Mouse (Mus musculus) ES-CJ7 (cell line): ENCODE results near the gene Lrcol1.

Source experiments
- DNase-seq: peaks from one replicate; pipeline ENCODE4 v3.0.0; 2011; ENCODE audit warnings: low read depth, low spot score

Gene Lrcol1

DNA sequence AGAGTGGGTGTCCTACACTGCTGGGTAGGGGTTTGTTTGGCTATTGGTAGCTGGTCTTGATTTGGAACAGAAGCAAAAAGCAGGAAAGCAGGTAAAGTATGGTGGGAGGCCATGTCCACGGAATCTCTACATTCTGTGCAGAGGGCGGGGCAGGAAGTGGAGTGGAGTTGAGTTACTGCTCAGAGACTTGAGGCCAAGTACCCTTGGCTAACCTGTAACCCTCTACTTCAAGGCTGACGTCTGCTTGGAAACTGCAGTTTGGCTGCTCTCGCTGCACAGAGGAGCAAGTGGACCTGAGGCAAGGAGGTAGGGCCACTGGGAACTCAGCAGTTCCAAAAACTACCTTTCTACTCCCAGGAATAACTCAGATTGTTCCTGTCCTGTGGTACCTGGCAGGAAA is at the start of gene Lrcol1:
Gene Lrcol1 (plus strand): TSS at position 207 of the 400 bp plus-strand sequence.
- peak; percentile 27 for DNase-seq

DNA sequence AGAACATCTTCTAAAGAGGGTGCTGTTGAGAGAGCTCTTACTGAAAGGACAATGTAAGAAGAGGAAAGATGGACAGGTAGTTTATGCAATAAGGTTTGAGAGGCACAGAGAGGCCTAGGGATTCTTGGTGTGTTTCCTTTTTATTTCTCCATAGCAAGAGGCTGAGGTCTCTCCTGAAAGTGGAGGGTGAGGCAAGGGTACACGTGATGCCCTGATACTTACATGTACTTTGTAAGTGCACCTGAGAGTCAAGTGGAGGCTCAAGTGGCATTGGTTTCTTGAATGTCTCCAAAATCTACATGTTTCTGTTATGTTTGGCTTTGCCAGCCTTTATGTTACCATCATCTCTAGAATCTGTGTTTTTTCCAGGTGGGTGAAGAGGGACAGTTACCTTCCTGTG is 47.9 kb upstream of the Lrcol1 start:
- no peak for DNase-seq

DNA sequence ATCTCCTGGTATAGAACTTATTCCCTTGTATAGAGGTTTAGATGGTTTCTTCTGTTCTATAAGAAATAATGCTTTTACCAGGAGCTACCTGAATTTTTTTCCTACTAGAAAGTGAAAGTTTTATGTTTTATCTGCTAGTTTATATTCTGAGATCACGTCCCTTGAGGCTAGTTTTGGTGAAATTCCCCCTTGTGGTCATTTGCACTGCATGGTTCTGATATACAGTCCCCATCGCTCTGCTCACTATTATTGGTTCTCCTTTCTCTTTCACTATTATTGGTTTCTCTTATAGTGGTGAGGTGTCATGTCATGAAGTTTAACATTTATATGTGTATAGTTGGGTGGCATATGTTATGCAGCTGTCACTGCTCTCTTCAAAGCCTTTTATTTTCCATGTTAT is 43.9 kb upstream of the Lrcol1 start:
- no peak for DNase-seq

GRCm38 (mm10) chr5:110308861-110309260 is 35.7 kb upstream of the Lrcol1 start:
- DNase-seq: no peak

DNA sequence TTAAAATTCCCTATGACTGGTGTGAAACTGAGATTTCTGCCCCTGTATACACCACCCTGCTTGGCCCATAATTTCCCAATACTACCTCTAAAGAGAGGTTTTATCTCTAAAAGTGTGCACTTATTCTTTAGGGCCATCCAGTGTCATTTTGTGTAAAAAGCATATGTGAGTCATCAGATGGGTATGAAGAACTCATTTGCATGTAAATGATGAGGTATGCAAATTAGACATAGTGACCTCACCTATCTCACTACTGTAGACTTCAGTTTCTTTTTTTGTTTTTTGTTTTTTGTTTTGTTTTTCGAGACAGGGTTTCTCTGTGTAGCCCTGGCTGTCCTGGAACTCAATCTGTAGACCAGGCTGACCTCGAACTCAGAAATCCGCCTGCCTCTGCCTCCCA is 31.4 kb upstream of the Lrcol1 start:
- no peak for DNase-seq

GRCm38 (mm10) chr5:110330508-110330907 is 14.0 kb upstream of the Lrcol1 start:
- DNase-seq: no peak

DNA sequence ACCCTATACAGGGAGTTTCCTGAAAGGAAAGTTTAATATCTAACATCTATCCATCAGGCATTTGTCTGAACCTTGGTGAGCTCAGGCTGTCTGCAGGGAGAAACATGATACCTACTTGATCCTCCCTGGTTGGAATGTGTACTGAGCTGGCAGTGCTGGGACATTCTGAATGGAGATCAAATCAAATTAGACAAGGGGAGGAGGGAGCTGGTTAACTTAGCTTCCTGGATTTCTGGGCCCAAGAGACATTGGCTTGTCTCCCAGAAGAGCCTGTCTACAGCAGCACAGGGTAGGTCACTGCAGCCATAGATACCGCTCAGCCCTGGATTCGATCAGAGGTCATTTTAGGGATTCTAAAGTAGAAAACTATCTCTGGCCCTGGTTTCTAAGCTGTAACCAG is 5.7 kb upstream of the Lrcol1 start:
- no peak for DNase-seq

- DNase-seq: peak; percentile 69
Measured at GRCm38 (mm10) chr5:110342648-110343284, 1.8 kb upstream of the Lrcol1 start, which contains the start of gene P2rx2. TSS of gene P2rx2 (minus strand) at chr5:110343212.

DNA sequence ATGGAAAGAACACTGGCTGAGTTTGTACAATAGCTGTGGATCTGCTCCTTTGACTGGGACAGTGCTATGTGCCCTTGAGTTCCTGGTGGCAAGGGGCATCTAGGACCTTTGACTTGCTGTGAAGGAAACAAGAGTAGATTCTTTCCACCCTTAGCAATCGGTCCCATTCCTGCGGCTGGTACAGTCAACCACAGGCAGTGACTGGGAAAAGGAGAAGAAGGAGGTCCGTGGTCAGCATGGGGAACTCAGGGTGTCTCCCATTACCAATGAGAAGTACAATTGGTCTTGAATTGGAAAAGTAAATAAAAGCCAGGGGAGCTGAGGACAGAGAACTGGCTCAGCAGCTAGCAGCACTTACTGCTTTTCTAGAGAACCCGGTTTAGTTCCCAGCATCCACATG is 1.0 kb downstream of the Lrcol1 start:
- DNase-seq: no peak

GRCm38 (mm10) chr5:110347006-110347405 is 2.5 kb downstream of the Lrcol1 start:
- DNase-seq: no peak

GRCm38 (mm10) chr5:110354716-110355115 is 10.2 kb downstream of the Lrcol1 start:
- DNase-seq: peak; percentile 86

DNA sequence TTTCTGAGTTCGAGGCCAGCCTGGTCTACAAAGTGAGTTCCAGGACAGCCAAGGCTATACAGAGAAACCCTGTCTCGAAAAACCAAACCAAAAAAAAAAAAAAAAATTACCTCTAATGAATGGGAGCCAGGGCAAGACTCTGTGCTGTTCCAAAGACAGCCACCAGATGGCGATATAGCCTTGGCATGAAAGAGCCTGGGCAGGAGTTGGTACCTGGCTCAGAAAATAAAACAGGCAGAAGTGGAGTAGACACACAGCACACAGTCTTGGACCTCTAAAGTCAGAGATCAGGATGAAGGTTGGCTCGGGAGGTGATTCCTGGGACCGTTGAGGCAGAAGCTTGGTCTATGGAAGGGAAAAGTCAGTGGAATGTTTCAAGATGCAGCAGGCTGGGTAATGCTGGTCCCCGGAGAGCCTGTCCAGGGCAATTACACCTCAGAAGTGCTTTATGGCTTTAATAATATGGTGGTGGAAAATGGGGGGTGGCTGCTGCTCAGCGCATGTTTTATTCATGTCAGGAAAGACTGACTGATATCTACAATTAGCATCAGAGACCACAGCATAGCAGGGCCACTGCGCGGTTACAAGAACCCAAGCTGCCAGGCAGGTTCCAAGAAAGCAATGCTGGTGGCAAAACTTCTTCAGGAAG is 13.1 kb downstream of the Lrcol1 start:
- peak; percentile 85 for DNase-seq

DNA sequence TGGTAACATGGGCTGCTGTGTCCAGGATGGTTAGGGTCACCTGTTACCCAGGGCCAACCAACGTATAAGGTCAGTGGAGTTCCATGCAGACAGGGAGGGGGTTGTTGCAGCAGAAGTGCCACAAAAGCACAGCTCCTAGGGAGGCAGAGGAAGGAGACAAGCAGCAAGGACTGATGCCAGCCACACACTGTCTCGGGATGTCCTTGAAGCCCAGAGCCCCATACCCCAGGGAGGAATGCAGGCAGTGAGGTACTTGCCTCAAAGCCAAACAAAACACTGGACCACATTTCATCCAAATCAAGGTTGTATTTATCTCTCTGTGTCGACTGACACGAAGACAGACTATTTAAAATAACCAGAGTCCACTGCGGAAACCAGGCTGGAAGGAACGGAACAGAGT is 16.9 kb downstream of the Lrcol1 start:
- DNase-seq: no peak

GRCm38 (mm10) chr5:110362813-110363178 is 18.3 kb downstream of the Lrcol1 start:
- DNase-seq: no peak

GRCm38 (mm10) chr5:110363179-110363821 is 18.8 kb downstream of the Lrcol1 start:
- peak; percentile 71 for DNase-seq

GRCm38 (mm10) chr5:110363822-110364545 is 19.5 kb downstream of the Lrcol1 start:
- peak; percentile 72 for DNase-seq

GRCm38 (mm10) chr5:110376802-110377433 is 32.4 kb downstream of the Lrcol1 start:
- DNase-seq: peak; percentile 83

GRCm38 (mm10) chr5:110378181-110378583 is 33.7 kb downstream of the Lrcol1 start:
- DNase-seq: peak; percentile 87

DNA sequence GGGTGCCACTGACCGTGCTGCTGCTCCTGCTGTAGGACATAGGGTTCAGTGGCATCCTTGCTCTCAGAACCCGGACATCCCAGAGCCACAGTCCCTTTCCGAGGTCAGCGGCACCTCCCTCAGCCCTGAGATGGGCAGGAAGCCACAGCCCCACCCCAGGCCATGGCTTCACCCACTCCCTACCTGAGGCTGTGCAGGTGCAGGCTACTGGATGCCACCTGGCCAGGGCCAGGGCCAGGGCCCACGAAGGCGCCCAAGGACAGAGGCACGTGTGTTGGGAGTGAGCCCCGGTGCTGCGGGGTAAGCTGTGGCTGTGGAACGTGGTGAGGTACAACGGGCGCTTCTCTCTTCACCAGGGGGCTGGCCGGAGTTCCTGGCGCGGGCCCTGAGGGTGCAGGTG is 34.6 kb downstream of the Lrcol1 start:
- DNase-seq: no peak

GRCm38 (mm10) chr5:110379823-110380222 is 35.3 kb downstream of the Lrcol1 start:
- no peak for DNase-seq

DNA sequence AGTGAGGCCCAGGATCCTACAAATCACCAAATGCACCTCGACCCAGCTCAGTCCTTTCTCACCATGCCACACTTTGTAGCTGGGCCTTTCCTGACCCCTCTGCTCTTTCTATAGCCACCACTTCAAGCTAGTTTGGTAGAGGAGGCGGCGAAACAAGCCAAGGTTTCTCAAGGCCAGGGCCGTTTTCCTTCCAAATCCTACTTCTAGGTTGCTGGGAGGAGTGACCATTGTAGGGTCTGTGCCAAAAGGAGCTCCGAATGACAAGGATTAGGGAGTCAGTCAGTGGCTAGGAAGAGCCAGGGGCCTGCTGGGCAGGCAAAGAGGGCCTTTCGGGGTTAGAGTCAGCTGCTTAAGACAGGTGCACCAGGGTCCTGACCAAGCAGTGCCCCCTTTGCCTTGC is 40.0 kb downstream of the Lrcol1 start:
- DNase-seq: no peak

GRCm38 (mm10) chr5:110385263-110385662 is 40.7 kb downstream of the Lrcol1 start:
- DNase-seq: no peak
